Mouse (Mus musculus): Measurements from ENCODE around the gene Dhrs1. TPM values are rescaled to one million over a fixed set of nuclear protein-coding genes. Genes with fewer than 3 reads are reported as not detected.
A peak's percentile ranks its signal among the peaks of the same experiment; 100 is the strongest.

Dhrs1 gene
- polyA plus RNA-seq (2015; fragmentation: Nextera tagmentation; extraction: Ambion mirVana): 75.6 and 81.8 TPM in 2 replicates

- H3K4me1 ChIP-seq (replicated peaks): peaks cover 41% of the 10 kb centered on the region
- WGBS: 1% methylated on average over 41 of the region's 48 CpGs
- H3K9me3 ChIP-seq: no peaks in the 10 kb centered on the region
- H3K36me3 ChIP-seq: peaks cover 10% of the 10 kb centered on the region
- no peaks in the 10 kb centered on the region for H3K27me3 ChIP-seq
- H3K9ac ChIP-seq: peak within 1 kb of the TSS; percentile 77
- peak; percentile 83 for ATAC-seq (ENCODE audit: low FRiP score, low read depth)
- H3K4me3 ChIP-seq: peak within 1 kb of the TSS; percentile 92
- peak within 1 kb of the TSS; percentile 96 for H3K4me2 ChIP-seq
- peak within 1 kb of the TSS; percentile 62 for H3K27ac ChIP-seq (replicated peaks)
Observed at GRCm38 (mm10) chr14:55745180-55745860, at the start of gene Dhrs1, which contains the start of gene Nop9. Gene Dhrs1 (minus strand): TSS chr14:55745690. Gene Nop9 (plus strand): TSS chr14:55745693.

- Histone ChIP-seq H3K4me3 (no peak overlapping the region), H3K9ac (no peak overlapping the region), H3K36me3 (no peaks in the 10 kb centered on the region), H3K9me3 (no peaks in the 10 kb centered on the region), H3K27me3 (peaks cover 18% of the 10 kb centered on the region), H3K4me2 (no peak overlapping the region), H3K4me1 (replicated peaks) (no peaks in the 10 kb centered on the region), H3K27ac (replicated peaks) (no peak overlapping the region)
- no peak for ATAC-seq (ENCODE audit: low FRiP score, low read depth)
- WGBS: 69% methylated on average over 2 of the region's 2 CpGs
Observed at GRCm38 (mm10) chr14:55793946-55794345, 48.5 kb upstream of the Dhrs1 start.

- H3K9ac ChIP-seq: no peak overlapping the region
- H3K9me3 ChIP-seq: no peaks in the 10 kb centered on the region
- H3K4me2 ChIP-seq: no peak overlapping the region
- WGBS: 82% methylated on average over 2 of the region's 2 CpGs
- peaks cover 2% of the 10 kb centered on the region; the same call in 1 of the 2 replicates for H3K4me1 ChIP-seq (replicated peaks)
- no peak for ATAC-seq (ENCODE audit: low FRiP score, low read depth)
- no peaks in the 10 kb centered on the region for H3K36me3 ChIP-seq
- H3K27me3 ChIP-seq: peaks cover 23% of the 10 kb centered on the region
- H3K27ac ChIP-seq (replicated peaks): no peak overlapping the region
- no peak overlapping the region for H3K4me3 ChIP-seq
Observed at GRCm38 (mm10) chr14:55793461-55793860, 48.0 kb upstream of the Dhrs1 start.

GRCm38 (mm10) chr14:55788256-55789050, 43.0 kb upstream of the Dhrs1 start, which contains the start of gene Ripk3:
Gene Ripk3 (minus strand): TSS chr14:55788865.
- 5% methylated on average over 40 of the region's 40 CpGs for WGBS
- H3K4me2 ChIP-seq: peak within 1 kb of the TSS; percentile 46

GRCm38 (mm10) chr14:55787731-55788130, 42.2 kb upstream of the Dhrs1 start:
- Histone ChIP-seq H3K27me3 (peaks cover 79% of the 10 kb centered on the region), H3K4me1 (replicated peaks) (peaks cover 14% of the 10 kb centered on the region), H3K4me2 (no peak overlapping the region), H3K4me3 (no peak overlapping the region), H3K9me3 (no peaks in the 10 kb centered on the region), H3K27ac (replicated peaks) (no peak overlapping the region), H3K9ac (no peak overlapping the region), H3K36me3 (no peaks in the 10 kb centered on the region)
- WGBS: 40% methylated on average over 11 of the region's 11 CpGs
- no peak for ATAC-seq (ENCODE audit: low FRiP score, low read depth)

More at GRCm38 (mm10) chr14:55788256-55789050, 43.0 kb upstream of the Dhrs1 start, which contains the start of gene Ripk3:
- Histone ChIP-seq H3K4me1 (replicated peaks) (peaks cover 11% of the 10 kb centered on the region), H3K27me3 (peaks cover 73% of the 10 kb centered on the region), H3K36me3 (no peaks in the 10 kb centered on the region), H3K9me3 (no peaks in the 10 kb centered on the region), H3K9ac (no peak within 1 kb of the TSS), H3K27ac (replicated peaks) (no peak within 1 kb of the TSS), H3K4me3 (peak within 1 kb of the TSS; percentile 25)
- ATAC-seq (ENCODE audit: low FRiP score, low read depth): no peak

GRCm38 (mm10) chr14:55785195-55785594, 39.7 kb upstream of the Dhrs1 start:
- peaks cover 20% of the 10 kb centered on the region for H3K4me1 ChIP-seq (replicated peaks)
- H3K9ac ChIP-seq: no peak overlapping the region
- no peaks in the 10 kb centered on the region for H3K9me3 ChIP-seq
- no peak overlapping the region for H3K4me2 ChIP-seq
- ATAC-seq (ENCODE audit: low FRiP score, low read depth): no peak
- no peak overlapping the region for H3K27ac ChIP-seq (replicated peaks)
- H3K27me3 ChIP-seq: peaks cover 86% of the 10 kb centered on the region
- no peak overlapping the region for H3K4me3 ChIP-seq
- H3K36me3 ChIP-seq: no peaks in the 10 kb centered on the region
- WGBS: 27% methylated on average over 6 of the region's 6 CpGs

- peaks cover 20% of the 10 kb centered on the region for H3K4me1 ChIP-seq (replicated peaks)
- peak within 1 kb of the TSS; percentile 27 for H3K4me3 ChIP-seq
- H3K9ac ChIP-seq: no peak within 1 kb of the TSS
- H3K9me3 ChIP-seq: no peaks in the 10 kb centered on the region
- H3K27ac ChIP-seq (replicated peaks): 0 out of 2 replicates have a peak within 1 kb of the TSS, but pooled peaks have one; percentile 4
- no peaks in the 10 kb centered on the region for H3K36me3 ChIP-seq
- H3K4me2 ChIP-seq: peak within 1 kb of the TSS; percentile 48
- 3% methylated on average over 13 of the region's 13 CpGs for WGBS
- peaks cover 73% of the 10 kb centered on the region for H3K27me3 ChIP-seq
- no peak for ATAC-seq (ENCODE audit: low FRiP score, low read depth)
Observed at GRCm38 (mm10) chr14:55783958-55784235, 38.4 kb upstream of the Dhrs1 start, which contains the start of gene Adcy4. Gene Adcy4 (minus strand): TSS chr14:55784095.

GRCm38 (mm10) chr14:55783171-55783957, 37.9 kb upstream of the Dhrs1 start:
- Histone ChIP-seq H3K4me3 (peak overlapping the region; percentile 27), H3K27me3 (peaks cover 68% of the 10 kb centered on the region), H3K4me2 (peak overlapping the region; percentile 48), H3K4me1 (replicated peaks) (peaks cover 16% of the 10 kb centered on the region), H3K36me3 (no peaks in the 10 kb centered on the region), H3K27ac (replicated peaks) (0 out of 2 replicates have a peak overlapping the region, but pooled peaks have one; percentile 4), H3K9me3 (no peaks in the 10 kb centered on the region), H3K9ac (no peak overlapping the region)
- no peak for ATAC-seq (ENCODE audit: low FRiP score, low read depth)
- 3% methylated on average over 31 of the region's 31 CpGs for WGBS

- Histone ChIP-seq H3K9ac (no peak overlapping the region), H3K27me3 (peaks cover 59% of the 10 kb centered on the region), H3K4me2 (peak overlapping the region; percentile 48; the same call in 1 of the 2 replicates), H3K27ac (replicated peaks) (no peak overlapping the region), H3K4me1 (replicated peaks) (peaks cover 14% of the 10 kb centered on the region), H3K4me3 (no peak overlapping the region), H3K9me3 (no peaks in the 10 kb centered on the region), H3K36me3 (no peaks in the 10 kb centered on the region)
- WGBS: 61% methylated on average over 9 of the region's 9 CpGs
- no peak for ATAC-seq (ENCODE audit: low FRiP score, low read depth)
Observed at GRCm38 (mm10) chr14:55782361-55782960, 37.0 kb upstream of the Dhrs1 start.

- Histone ChIP-seq H3K27me3 (peaks cover 48% of the 10 kb centered on the region), H3K4me2 (peak overlapping the region; percentile 46), H3K9me3 (no peaks in the 10 kb centered on the region), H3K9ac (no peak overlapping the region), H3K36me3 (no peaks in the 10 kb centered on the region), H3K4me3 (peak overlapping the region; percentile 20), H3K27ac (replicated peaks) (no peak overlapping the region), H3K4me1 (replicated peaks) (peaks cover 14% of the 10 kb centered on the region)
- 14% methylated on average over 14 of the region's 14 CpGs for WGBS
- ATAC-seq (ENCODE audit: low FRiP score, low read depth): peak; percentile 79
Observed at GRCm38 (mm10) chr14:55781310-55781709, 35.8 kb upstream of the Dhrs1 start.

- H3K4me1 ChIP-seq (replicated peaks): peaks cover 14% of the 10 kb centered on the region
- no peaks in the 10 kb centered on the region for H3K9me3 ChIP-seq
- peak overlapping the region; percentile 46; the same call in 1 of the 2 replicates for H3K4me2 ChIP-seq
- no peaks in the 10 kb centered on the region for H3K36me3 ChIP-seq
- no peak for ATAC-seq (ENCODE audit: low FRiP score, low read depth)
- WGBS: 81% methylated on average over 11 of the region's 11 CpGs
- H3K9ac ChIP-seq: no peak overlapping the region
- H3K27me3 ChIP-seq: peaks cover 42% of the 10 kb centered on the region
- no peak overlapping the region for H3K27ac ChIP-seq (replicated peaks)
- H3K4me3 ChIP-seq: no peak overlapping the region
Observed at GRCm38 (mm10) chr14:55780736-55781135, 35.2 kb upstream of the Dhrs1 start.

All from hindbrain, embryonic 15.5 days (tissue).